Mouse (Mus musculus) left cerebral cortex, adult 9 months (tissue): Measurements from ENCODE around the gene Pygo2.
A peak's percentile ranks its signal among the peaks of the same experiment; 100 is the strongest.

Source experiments
- DNase-seq, 2 experiments: peaks; one replicate each; pipeline ENCODE4 v3.0.0; 2022; ENCODE audit warnings: low spot score in 2 of 2

Pygo2 gene

GRCm38 (mm10) chr3:89392871-89393311 is 37.1 kb upstream of the Pygo2 start:
- no peak for DNase-seq

- peak; percentile 91 to 97 for DNase-seq
These were observed 36.4 kb upstream of the Pygo2 start for GRCm38 (mm10) chr3:89393605-89394004.

GRCm38 (mm10) chr3:89394006-89394893 is 35.8 kb upstream of the Pygo2 start, which contains the start of gene Zbtb7b:
Gene Zbtb7b (minus strand): TSS chr3:89394776.
- peak in 1 of 2 experiments; percentile 61 for DNase-seq

DNA sequence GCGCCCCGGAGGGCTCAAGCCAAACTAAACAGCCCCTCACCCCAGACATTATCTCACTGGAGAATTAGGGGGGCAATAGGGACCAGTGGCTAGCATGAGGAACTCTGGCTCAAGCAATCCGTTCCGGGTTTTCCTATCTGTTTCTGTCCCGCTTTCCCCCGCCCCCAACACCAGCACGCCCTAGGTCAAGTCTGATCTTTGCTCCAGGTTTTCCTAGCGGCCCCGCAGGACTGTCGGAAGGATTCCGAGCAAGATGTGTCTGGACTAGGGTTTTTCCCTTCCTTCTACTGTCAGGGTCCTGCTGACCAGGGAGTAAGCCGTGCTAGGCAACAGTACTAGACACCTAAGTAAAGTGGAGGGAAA is 35.1 kb upstream of the Pygo2 start:
- peak in 1 of 2 experiments; percentile 66 for DNase-seq

DNA sequence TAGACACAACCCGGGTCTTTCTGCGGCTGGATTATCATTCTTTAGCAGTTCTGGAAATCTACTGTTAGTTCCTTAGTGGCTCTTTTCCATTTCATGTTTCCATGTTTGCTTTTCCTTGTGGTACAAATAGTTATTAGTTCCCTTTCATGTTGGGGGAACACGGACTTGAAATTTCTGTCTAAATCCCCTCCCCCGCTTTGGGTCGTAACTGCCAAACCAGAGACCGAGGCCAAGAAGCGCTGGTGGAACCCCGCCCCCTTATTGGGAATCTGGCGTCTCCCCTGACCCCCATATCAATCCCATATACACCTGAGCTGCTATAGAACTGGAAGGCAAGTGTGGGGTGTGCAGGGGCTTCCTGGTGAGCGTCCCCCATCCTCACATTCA is 34.6 kb upstream of the Pygo2 start:
- DNase-seq: no peak

DNA sequence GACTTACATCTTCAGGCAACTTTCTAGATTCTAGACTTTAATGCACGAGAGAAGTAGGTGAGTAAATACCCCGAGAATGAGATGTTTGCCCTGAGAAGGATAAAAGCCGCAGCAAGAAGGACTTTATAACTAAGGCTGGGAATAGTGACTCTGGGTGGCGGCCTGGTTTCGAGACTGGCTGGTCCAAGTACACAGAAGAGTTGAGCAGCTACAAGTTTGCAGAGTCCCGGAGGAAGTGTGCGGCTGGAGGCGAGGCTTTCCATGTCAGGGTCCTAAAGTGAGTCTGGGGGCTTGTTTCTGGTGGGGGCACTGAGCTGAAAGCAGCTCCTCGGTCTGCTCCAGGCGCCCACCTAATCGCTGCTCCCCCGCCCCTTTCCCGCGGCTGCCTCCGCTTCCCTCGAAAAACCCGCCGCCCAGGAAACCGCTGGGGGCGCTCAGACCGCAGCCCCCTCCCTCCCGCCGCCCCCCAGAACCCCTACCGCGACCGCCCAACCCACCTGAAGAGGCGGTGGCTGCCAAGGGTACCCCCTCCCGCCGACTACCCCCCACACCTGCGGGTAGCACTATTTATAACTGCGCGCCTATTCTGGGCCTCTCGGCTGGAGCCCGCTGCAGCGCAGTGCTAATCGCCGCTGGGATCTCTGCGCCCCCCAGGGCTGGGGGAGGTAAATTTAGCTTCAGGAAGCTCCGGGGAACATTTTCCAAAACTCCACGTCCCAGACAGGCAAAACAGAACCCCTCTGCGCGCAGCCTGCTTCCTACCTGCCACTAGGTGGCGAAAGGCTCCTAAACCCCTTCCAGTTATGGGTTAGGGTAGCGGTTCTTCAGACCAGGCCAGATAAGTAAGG is 34.0 kb upstream of the Pygo2 start:
- DNase-seq: peak in 1 of 2 experiments; percentile 61

GRCm38 (mm10) chr3:89396654-89397005 is 33.4 kb upstream of the Pygo2 start:
- DNase-seq: no peak

DNA sequence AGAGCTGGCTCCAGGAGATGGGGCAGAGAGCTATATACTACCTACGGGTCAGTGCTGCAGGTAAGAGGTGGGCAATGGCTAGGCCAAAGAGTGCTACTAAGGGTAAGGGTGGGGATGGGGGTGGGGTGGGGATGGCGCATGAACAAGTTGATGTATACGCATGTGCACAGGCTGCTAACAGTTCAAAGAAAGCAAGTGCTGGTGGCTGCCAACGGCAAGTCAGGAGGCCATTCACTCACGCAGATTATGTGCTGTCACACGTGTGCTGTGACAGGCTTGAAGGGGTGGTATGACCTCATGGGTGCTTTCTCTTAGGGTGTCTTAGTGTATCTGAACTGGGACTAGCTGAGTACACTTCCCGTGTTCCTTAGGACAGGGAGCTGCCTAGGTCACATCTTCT is 28.7 kb upstream of the Pygo2 start:
- DNase-seq: no peak

- no peak for DNase-seq
These were observed 27.3 kb upstream of the Pygo2 start, which contains the start of gene Lenep for GRCm38 (mm10) chr3:89402693-89403092. Gene Lenep (minus strand): TSS chr3:89402793.

DNA sequence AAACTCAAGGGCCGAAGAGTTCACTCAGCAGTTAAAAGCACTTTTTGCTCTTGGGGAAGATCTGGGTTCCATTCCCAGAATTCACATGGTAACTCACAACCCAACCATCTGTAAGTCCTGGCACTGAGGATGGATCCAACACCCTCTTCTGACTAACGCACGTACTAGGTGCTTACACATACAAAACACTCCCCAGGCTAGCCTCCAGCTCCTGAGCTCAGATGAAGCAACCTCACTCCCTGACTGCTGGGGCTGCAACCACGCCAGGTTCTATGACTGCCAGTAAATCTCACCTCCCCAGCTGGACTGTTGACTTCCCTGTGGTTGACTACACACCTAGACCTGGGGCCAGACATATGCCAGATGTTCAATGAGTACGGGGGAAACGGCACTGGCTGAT is 23.1 kb upstream of the Pygo2 start:
- DNase-seq: no peak

DNA sequence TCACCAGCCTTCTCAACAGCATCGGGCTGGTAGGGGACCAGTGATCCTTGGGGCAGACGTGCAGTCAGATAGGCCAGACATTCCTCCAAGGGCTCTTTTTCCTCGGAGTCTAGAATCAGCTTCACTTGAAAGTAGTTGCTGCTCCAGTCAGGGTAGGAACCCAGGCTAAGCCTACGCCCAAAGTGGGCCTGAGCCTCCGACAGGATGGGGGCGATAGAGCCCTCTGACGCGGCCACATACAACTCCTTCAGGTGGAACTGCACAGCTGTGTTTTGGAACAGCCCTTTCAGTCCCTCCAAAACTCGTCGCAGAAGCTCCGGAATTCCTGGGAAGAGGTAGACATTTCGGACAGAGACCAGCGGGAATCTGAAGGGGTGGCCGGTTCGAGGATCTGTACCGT is 21.6 kb upstream of the Pygo2 start:
- DNase-seq: no peak

DNA sequence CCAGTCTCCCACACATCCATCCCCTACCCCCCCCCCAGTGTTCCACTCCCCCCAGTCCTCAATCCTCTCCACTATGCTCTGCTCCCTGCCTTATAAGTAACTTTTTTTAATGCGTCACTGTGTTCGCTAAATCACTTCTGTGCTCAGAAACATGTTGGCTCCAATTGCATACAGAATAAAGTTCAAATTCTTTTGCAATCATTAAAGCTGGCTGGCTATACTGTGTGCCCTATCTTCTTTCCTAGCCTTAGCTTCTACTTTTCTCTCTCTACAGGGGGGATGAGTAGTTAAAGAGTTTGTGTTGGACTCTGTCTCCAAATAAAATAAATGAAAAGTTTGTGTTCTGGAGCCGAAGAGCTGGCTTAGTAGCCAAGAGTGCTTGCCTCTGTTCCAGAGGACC is 20.3 kb upstream of the Pygo2 start:
- no peak for DNase-seq

GRCm38 (mm10) chr3:89410864-89411263 is 19.1 kb upstream of the Pygo2 start:
- DNase-seq: no peak

DNA sequence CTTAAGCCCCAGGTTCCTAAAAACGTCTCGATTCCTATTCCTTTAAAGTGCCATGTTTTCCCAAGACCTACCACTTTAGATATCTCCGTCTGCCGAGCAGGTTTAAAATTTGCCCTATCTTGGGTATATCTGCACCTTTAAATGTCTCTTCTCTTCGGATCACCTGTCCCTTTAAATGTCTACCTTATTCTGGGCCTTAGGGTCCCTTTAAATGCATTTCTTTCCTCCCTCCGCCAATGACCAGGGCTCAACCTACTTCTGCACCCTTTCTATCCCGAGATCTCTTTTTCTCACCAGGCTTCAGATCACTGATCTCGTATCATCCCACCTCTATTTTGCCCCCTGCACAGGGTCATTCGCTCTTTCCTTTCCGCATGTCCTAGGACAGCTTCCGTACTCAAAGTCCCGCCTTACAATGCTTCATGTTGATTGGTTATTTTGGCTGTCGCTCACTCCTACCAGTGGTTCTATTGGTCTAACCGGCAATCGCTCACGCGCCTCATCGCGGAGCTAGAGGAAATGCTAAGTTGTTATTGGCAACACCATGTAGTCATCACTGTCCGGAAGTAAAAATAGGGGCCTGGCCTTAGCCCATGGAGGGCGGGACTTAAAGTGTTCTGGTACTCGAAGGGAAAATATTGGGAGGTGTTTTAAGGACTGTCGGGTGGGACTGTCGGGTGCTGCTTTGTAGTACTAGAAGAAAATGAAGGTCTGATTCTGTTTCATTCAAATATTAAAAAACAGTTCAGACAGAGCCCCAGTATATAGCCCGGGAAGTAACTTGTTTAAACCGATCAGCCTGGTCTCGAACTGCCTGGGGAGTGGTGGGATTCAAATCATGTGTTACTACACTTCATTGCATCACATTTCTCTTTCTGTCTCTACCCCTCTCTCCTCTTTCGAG is 18.3 kb upstream of the Pygo2 start, which contains the start of gene Flad1:
Gene Flad1, minus strand, starts transcription at position 381 of the 904 bp plus-strand sequence.
- DNase-seq: peak; percentile 99 to 100

GRCm38 (mm10) chr3:89416158-89416557 is 13.9 kb upstream of the Pygo2 start:
- DNase-seq: no peak

DNA sequence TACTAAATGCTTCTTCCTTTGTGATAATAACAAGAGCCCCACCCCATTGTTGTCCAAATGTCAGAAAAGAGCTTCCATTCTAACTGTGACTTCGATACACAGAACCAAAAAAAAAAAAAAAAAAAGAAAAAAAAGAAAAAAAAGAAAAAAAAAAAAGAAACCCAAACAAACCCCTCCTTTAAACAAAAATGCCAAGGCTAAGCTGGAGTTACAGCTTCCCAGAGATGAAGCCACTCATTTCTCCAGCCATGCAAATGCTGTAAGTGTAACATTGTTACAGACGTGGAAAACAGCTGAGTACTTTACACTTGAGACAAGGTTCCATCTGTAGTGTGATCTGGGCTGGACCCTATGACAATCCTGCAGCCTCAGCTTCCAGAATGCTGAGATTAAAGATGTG is 12.9 kb upstream of the Pygo2 start:
- no peak for DNase-seq

DNA sequence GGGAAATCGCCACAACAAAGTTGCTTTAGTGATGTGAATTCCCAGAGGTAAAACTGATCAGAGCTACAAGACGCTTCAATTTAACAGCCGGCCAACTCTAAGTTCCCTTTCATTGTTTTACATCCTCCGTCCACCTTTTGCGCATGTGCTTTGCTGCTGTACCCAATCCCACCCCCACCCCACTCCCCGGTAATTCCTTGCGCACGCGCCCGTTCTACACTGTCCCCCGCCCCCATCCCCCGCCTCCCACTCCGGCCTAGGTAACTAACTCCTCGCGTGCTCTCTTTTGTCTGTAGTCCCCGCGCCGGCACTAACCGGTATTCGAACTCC is 12.2 kb upstream of the Pygo2 start:
- no peak for DNase-seq

GRCm38 (mm10) chr3:89418170-89418860 is 11.7 kb upstream of the Pygo2 start, which contains the start of the genes Cks1b and Shc1:
Gene Cks1b (minus strand): TSS chr3:89418383.
Gene Shc1 (plus strand): TSS chr3:89418443.
- peak; percentile 97 for DNase-seq

- DNase-seq: no peak
These were observed 11.2 kb upstream of the Pygo2 start for GRCm38 (mm10) chr3:89418861-89419250.

DNA sequence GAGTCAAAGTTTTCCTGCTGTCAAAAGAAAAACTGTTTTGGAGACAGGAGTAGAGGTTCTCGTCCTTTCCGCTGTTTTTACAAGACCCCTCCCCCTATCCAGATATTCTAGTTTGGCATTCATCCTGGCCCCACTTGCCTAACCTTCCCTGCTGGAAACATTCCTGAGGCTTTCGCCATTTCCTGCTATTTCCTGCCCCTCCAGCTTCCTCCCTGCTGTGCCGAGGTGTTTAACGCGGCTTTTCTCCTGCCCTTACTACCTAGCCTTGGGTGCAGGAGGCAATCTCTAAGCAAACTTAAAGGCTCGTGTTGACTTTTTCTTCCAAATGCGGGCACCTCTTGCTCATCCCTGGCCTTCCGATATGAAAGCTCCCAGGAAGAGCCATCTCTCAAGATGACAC is 10.4 kb upstream of the Pygo2 start:
- no peak for DNase-seq

GRCm38 (mm10) chr3:89419981-89420380 is 10.0 kb upstream of the Pygo2 start:
- DNase-seq: no peak
